Mouse (Mus musculus): ENCODE results near the gene Fabp6.

The Fabp6 gene

DNA sequence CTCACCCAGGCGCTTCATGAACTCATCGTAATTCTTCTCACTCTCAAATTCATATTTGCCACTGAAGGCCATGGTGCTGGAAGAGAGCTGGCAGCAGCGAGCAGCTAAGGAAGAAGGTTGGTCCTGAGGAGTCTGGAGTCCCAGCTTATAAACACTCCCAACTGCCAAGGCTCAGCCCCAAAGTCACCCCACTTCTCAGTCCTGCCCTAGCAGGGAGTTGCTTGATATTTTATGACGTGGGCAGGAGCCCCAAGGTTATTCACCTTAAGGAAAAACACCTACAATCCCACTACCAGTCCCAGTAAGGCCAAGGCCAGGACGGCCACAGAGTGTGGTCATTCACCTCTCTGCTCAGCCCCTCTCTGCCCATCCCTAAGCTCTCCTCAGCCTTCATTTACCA, at the start of gene Fabp6:
Gene Fabp6 (minus strand): TSS at position 101 of the 400 bp plus-strand sequence.
- DNase-seq = no peak

DNA sequence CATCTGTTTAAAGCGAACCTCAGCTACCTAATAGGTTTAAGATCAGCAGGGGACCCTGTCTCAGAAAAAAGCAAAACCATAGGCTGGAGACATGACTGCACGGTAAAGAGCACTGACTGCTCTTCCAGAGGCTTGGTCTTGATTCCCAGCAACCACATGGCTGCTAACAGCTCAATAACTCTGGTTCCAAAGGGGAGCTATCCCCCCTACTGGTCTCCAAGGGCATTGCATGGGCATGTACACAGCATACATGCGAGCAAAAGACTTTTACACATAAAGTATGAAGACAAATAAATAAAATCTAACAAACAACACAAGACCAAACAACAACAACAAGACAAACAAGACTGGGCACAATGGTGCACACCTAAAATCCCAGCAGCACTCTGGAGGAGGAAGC, 43.9 kb upstream of the Fabp6 start:
- DNase-seq = no peak

DNA sequence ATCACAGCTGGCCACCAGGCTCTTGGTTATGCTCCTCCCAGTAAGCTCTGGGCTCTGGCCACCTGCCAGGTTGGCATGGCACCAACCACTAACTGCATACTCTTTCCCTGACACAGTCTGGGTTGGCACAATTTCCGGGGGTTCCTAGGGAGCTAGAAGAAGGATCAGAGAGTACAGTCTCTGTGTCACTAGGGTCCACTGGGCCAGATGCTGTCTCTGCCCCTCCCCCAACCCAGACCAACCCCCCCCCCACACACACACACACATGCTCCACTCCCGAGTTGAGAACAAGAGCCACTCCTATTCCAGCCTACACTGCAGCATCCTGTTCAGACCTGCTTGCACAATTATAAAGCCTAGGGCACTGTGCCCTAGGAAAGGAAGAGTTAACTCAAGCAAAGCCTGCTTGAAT, 41.8 kb upstream of the Fabp6 start:
- DNase-seq = peak; percentile 90

DNA sequence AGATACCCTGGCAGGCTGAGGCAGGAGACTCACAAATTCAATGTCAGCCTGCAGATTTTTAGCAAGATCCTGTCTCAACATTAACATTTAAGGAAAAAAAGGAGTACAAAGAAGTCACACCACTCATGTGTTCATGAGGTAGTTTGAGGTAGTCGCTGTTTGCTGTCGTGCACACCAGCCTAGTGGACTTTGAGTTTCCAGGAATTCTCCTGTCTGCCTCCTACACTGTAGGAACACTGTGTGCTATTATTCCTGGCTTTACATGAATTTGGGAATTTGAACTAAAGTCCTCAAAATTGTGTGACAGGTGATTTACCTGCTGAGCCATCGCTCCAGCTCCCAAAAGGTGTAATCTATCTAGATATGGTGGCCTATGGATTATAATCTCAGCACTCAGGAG, 37.1 kb upstream of the Fabp6 start:
- DNase-seq = no peak

DNA sequence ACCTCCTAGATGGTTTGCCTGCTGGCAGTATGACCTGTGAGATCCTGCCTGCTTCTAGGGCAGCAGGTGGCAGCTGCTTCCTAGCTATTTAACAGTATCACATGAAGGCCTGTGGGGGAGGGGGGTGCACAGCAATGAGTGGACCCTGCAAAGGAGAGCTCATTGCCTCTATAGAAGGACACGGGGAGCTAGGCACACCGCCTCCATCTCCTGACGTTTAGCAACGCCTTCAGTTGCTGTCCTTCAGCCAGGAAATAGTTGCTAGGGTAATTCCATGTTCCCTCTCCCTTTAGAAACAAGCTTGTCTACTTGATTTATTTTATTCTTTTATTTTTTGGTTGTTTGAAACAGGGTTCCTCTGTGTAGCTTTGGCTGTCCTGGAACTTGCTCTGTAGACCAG, 35.4 kb upstream of the Fabp6 start:
- DNase-seq = peak; percentile 28

DNA sequence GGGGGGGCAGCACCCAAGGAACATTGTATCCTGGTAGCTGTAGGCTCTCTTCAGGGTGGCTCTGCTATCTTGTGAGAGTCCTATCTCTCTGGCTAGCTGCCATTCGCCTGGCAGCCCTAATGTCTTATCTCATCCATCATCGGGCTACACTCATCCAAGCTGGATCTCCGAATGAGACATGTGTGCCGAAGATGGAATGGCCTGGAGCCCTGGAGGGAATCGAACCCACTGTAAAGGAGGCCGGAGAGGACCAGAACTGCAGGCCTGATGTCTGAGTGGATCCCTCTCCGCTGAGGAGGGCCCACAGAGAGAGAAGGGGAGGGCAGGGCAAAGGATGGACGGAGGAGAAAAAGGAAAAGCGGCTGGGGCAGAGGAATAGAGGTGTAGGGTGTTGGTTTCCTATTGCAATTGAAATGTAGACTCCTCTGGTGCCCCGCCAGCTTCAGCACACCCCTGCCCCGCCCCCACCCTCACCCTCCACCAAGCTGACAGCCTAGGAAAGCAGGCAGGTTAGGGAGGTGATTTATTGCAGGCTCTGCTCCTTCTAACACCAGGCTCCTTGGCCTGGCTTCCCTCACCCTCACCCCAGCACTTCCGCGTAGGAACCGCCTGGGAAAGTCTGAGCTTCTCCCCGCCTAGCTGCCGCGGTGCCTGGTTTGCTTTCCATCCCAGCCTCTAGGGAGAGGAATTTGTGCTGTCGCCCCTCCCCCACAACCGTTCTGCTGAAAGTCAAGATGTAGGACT, 32.5 kb upstream of the Fabp6 start:
- peak; percentile 82 for DNase-seq

DNA sequence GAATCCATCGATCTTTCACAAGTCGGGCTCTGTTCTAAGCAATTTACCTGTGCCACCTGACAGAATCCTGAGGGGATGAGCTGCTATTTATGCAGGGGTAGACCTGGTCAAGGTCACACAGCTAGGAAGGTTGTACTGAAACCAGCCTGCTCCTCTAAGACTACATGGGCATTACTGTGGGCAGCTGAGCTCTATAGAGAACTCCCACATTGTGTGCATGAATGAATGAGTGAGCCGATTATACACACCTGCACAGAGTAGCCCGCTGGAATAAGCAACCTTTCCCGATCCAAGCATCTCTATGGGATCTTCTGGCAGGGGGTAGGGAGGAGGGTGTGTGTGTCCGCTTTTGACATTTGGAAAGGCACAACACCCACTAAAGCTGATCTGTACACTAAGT, 31.8 kb upstream of the Fabp6 start:
- DNase-seq = no peak

DNA sequence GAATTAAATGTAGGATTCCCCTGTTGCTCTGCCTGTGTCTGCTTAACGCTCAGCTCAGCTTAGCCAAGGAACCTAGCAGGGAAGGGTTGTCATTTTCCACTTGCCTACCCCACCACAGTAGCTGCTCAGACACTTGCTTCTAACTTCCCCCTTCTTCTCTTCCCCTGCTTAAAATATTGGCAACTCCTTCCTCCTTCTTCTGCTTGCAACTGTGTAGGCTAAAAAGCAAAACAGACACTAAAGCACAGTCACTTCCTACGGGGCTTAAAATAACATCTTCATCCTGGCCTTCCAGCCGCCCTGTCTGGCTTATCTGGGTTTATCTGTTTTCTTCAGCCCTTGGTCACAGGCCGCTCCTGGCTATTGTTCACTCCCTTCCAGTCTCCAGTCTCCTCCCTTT, 31.2 kb upstream of the Fabp6 start:
- DNase-seq = no peak

DNA sequence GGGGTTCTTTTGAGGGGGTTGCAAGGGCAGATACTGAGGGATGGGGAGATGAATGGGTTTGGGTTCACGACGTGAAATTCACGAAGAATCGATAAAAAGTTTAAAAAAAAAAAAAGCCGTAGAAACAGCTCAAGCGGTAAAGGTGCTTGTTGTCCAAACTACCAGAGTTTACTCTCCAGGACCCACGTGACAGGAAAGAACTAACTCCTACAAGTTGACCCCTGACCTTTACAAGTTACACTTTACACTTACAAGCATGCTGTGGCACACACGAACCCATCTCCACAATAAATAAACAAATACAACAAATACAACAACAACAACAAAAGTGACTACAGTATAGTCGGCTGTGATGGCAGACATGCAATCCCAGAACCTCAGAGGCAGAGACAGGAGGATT, 30.3 kb upstream of the Fabp6 start:
- no peak for DNase-seq

DNA sequence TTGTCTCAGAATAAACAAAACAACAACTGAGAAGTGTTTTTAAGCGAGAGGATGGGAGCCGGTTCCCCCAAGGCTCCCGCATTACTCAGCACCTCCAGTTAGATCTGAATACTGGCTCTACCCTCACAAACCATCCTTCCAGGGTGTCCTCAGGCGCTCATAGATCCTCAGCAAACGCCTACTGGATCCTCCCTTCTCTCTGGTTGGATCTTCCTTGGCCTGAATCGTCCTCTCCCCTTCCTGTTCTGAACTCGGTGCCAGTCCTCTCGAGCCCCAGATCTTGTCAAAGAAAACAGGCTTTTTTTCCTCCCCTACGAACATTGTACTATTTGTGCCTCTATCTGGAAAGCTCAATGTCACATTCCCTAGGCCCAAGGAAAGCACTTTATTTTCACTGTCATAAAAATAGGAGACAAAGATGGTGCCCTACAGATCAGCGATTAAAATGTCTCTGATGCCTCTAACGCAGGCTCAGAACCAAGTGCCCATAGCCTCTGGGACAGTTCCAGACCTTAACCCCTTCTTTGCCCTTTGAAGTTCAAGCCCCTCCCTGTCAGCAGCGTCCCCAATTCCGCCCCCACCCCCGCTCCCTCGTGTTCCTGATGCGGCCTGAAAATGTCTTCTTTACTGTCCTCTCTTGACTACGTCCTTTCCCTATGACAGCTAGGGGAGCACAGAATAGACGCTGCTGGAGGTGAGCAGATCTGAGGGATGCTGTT, 25.7 kb upstream of the Fabp6 start:
- DNase-seq = no peak

DNA sequence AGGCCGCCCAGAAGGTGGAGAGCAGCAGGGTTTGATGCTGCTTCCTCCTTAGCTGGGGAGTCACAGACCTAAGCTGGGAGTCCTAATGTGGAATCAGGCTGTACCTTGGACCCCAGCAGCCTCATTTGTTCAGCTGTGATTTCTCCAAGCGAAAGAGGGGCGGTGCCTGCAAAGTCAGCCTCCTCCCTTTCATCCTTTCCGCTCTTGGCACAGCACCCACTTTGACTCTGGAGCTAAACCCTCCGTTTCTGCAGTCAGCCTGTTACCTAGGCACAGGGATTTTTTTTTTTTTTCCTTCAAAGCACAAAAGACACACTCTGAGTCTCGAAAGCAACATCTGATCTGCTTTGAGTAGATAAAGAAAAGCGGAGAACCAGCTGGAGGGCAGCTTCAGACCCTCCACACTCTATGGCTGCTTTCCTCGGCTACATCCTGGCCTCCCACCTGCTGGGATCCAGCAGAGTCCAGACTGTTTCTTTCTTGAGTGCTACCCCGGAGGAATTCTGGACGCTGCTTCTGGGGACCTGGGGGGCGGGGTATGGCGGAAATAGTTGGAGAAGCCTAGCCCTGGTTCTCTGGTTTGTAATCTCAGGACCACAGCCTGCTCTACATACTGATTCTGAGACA, 25.1 kb upstream of the Fabp6 start:
- DNase-seq = peak; percentile 59

DNA sequence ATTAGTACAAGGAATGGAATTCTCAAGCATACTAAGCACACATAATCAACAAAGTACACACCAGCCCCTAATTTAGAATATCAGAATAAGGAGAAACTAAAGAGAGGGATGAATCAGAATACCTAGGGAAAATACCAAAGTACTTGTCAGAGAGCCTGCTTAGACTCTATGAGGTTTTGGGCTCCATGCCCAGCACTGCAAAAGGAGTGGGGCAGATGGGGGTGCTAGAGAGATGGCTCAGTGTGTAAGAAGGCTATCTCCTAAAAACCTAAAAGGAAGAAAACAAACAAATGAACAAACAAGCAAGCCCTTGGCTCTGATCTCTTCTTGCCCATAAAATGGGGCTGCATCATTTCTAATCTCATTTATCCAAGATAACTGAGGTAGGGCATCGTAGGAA, 23.0 kb upstream of the Fabp6 start:
- DNase-seq = peak; percentile 53

DNA sequence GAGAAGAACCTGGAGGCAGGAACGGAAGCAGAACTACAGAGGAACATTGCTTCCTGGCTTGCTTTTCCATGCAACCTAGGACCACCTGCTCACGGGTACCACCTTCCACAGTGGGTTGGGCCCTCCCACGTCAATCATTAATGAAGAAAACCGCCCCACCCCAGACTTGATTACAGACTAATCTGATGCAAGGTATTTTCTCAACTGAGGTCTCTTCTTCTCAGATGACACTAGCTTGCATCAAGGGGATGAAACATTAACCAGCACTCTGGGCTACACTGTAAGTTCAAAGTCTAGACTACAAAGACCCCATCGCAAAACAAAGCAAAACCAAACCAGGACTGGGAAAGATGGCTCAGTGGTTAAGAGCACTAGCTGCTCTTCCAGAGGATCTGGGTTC, 20.4 kb upstream of the Fabp6 start:
- DNase-seq = no peak

DNA sequence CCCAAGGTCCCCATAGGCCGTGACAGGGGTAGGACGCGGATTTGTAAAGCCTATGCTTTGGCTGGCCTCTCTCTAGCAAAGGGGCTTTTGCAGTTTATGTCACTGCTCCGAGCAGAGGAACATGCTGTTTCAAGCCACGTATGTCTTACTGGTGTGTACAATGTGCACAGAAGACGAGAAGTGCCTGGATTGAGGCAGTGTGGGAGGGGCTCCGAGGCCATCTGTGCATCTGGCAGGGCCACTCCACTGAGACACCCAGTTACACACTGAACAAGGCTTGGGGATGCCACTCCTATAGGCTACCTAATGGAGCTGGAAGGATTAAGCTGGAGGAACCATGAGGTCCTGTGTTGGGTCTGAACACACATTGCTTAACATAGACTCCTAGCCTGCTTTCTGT, 17.1 kb upstream of the Fabp6 start:
- DNase-seq = no peak

DNA sequence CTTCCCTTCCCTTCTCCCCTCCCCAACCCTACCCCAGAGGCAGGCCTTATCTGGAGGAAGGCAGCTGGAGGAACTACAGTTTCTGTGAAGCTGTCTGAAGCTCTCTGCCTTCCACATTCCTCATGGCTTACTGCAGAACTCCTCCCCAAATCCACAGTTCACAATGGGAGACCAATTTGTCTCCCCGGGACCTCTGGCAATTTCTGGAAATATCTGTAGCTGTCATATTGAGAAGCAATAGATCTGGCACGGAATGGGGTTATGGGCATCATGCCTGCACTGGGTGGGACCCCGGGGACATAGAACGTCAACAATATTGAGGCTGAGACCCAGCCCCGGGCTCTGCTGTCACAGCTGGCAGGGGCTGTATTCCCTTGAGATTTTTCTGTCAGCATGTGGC, 16.6 kb upstream of the Fabp6 start:
- DNase-seq = no peak

DNA sequence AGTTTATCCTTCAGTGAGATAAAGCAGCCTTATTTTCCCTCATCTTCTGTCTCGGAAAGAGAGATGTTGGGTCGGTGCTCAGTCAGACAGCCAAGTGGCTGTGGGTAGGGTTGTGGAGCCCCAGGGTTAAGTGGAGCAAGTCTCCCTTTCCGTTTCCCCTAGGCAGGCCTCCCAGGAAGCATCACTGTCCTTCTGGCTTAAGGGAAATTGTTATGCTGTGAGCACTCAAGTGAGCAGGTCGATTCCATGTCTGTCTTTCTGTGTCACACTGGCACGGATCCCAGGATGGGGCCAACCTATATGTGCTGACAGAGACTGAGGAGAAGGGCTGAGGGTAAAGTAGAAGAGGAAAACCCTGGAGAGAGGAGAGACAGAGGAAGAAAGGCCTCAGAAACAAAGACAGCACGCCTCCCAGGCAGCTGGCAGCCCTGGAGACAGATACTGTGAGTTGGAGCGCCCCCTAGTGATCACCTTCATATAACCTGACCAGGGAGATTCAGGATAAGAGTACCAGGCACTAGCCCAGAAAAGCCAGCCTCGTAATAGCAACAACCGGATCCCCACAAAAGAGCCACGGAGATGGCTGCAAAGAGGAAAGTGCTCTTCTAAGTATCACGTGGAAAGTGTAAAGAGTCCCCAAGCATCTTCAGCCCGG, 11.6 kb upstream of the Fabp6 start:
- peak; percentile 87 for DNase-seq

DNA sequence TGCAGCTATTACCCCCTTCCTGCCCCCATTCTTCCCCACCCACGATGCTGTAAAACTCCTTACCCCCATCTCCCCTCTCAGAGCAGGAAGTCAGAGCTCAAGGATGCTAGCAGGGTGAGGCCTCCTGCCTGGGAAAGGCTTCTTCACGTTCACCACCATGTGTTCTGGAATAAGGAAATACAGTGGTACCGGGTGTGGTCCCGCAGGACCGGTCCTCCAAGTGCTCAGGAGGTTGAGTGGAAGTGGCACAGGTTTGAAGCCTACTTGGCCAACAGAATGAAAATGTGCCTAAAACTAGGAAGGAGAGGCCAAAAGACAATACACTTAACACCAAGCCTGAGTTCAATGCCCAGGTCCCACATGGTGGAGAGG, 9.3 kb upstream of the Fabp6 start:
- DNase-seq = no peak

DNA sequence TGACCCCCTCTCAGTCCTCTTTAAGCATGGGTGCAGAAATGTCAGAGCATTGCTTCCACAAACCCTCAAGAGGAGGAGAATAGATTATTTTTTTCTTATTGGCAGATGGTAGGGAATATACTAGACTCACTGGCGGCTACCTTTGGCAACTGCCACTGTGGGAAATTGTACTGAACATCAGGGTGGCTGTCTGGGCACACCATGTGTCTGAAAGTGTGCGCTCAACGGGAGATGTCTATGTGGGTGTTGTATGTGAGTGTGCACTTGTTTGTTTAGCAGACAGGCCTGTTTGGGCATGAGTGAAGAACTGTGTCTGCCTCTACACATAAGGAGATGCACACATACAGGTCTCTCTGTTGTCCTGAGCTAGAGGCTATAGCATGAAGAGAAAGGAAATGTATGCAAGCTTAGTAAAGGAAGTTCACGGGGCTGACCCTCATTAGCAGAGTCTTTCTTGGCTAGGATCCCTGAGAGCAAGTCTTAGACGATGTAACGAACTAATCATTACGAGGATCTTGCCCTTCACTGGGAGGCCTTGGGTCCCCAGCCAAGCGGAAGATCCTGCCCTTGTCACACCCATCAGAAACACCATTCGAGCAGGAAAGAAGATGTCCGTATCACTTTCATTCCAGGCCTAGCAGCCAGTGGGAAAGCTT, 8.8 kb upstream of the Fabp6 start:
- DNase-seq = no peak

DNA sequence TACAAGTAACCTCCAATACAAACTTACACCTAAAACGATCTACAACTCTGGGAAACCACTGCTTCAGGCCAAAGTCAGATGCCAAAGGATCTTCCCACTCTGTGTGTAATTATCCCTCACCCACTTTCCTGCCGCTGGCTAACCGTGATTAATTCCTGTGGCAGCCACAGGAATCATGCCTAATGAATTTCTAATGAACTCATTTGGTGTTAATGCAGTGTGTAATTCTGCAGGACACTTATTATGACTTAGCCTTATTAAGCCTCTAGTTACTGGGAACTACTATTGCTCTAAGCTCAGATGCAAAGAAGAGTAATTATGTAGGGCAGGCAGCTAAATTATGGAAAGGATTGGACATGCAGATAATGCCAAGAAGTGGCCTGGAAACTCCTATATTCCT, 7.1 kb upstream of the Fabp6 start:
- no peak for DNase-seq

DNA sequence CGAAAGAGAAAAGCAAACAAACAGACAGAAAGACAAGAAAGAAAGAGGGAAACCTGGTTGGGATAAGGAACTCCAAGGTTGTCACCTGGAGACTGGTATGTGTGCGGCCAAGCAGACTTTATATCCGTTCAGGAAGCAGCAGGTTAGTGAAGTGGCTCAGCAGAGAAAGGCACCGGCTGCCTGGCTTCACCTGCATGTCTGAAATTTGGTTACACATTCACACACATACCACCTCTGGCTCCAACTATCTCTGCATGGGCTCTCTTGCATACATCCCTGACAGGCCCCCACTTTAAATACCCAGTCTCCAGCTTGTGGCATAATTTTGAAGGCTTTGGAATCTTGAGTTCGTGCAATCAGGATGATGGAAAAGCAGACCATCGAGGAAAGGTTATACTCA, 4.5 kb upstream of the Fabp6 start:
- DNase-seq = no peak

DNA sequence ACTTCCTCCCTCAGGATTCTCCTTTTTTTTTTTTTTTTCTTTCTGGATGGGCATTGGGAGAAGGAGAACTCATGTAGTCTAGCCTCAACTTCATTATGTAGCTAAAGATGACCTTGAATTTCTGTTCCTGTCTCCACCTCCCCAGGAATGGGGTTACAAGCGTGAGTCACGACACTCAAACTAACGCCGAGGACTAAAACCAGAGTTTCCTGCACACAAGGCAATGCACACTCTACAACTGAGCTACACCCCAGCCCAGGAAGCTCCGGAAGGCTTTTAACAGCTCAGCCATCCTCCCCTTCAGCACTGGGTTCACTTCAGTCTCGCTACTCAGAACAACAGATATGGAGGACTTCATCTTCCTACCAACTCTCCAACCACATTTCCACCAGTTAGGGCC, 3.6 kb upstream of the Fabp6 start:
- DNase-seq = no peak

DNA sequence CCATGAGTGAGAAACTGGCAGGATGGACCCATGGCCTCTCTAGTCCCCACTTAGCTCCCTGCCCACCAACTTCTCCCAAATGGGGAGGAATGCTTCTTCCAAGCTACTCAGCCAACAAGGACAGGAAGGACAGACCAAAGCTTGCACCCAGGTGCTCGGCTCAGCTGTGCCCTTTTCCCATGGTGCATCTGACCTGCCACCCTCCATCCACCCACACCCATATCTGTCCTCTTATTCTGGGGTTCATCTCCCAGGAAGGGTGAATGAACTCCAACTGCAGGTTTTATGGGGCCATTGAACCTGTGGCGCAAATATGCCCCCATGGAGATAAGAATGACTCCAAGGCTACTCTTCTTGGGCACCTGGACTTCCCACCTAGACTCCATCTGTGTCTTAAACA, 2.9 kb upstream of the Fabp6 start:
- DNase-seq = no peak

DNA sequence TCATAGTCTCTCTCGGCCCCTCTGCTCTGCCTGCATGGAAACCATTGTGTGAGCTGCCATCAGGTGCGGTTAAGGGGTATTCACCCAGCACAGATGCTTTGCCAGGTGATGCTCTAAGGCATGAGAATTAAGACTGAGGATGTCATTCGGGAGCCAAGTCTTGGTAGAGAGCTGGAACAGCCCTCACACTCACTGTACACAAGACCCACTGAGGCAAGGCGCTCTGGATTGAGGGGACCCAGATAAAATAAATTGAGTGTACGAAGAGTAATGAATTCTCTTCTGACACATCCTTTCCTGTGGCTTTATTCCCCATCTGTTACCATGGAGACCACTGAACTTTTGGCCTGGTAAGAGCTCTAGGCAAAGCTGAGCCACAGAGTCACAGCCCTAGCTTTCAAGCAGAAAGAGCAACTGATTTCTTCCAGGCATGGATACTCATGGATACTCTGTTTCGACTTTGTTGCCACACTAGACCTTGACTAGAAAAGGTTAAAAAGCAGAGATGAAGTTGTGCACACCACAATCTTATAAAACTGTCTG, 11.7 kb downstream of the Fabp6 start:
- no peak for DNase-seq

Measured in right cerebral cortex, postnatal 14 days (tissue).